Mouse (Mus musculus): ENCODE measurements around the gene Myo1b.

Gene Myo1b

DNA sequence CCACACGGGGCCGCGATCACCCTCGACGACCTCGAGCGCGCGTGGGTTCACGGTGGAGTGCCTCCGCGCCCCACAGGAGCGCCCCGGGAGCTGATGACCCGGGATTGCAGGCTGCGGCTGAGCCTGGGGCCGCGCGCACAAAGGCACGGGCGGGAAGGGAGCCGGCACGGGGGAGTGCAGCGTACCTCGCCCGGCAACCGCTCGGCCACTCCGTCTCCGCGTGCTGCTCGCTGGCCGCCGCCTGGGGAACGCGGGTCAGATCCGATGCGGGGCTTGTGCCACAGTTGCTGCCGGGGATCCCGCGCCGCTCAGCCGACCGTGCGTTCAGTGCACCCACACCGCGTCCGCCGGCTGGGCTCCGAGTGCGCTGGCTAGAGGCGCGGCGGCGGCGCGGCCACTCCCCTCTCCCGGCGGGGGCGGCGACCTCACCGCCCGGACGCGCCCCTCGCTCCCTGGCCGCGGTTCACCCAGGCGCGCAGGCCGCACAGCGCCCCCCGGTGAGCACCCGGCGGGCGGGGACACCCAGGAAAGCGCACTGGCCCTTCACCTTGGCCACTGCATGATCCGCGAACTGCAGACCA lies at the start of gene Myo1b:
Gene Myo1b, minus strand, starts transcription at position 496 of the 581 bp plus-strand sequence.
- peak in 1 of 2 experiments; percentile 9 for DNase-seq (ENCODE audit: low spot score in 2 of 2)

- no peak for DNase-seq (ENCODE audit: low spot score in 2 of 2)
Measured at GRCm38 (mm10) chr1:51964647-51965046, 48.8 kb upstream of the Myo1b start.

GRCm38 (mm10) chr1:51947116-51947515 lies 31.2 kb upstream of the Myo1b start:
- DNase-seq (ENCODE audit: low spot score in 2 of 2): no peak

- DNase-seq (ENCODE audit: low spot score in 2 of 2): peak in 1 of 2 experiments; percentile 5
Measured at GRCm38 (mm10) chr1:51944755-51945154, 28.9 kb upstream of the Myo1b start.

DNA sequence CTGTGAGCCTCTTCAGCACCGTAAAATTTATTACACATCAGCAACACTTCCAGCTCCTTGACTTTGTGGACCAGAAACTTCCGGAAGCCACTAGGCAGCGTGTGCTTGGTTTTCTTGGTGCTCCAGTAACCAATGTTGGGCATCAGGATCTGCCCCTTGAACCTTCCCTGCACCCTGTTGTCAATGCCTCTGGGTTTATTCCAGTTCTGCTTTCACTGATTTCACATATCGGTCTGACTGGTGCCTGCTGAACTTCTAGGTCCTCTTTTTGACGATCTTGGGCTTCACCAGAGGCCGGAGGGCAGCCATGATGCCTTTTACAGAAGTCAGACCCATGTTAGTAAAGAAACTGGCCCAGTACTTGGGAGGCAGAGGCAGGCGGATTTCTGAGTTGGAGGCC lies 22.5 kb upstream of the Myo1b start:
- no peak for DNase-seq (ENCODE audit: low spot score in 2 of 2)

DNA sequence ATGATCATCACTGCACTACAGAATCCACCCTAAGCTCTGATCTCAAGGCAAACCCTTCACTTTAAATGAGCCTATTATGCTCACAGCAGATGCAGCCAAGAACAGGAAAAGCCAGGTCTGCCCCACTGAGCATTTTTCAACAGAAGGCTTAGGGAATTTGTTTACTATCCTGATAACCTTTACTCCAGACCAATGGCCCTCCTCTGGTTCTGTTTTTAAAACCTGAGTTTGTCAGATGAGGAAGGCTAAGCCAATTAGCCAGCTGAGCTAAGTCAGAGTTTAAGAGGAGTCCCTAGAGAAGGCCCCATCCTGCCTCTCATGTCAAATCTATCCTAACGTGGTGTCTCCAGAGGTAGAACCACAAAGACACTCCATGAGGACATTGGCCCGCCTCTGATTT lies 19.1 kb upstream of the Myo1b start:
- no peak for DNase-seq (ENCODE audit: low spot score in 2 of 2)

DNA sequence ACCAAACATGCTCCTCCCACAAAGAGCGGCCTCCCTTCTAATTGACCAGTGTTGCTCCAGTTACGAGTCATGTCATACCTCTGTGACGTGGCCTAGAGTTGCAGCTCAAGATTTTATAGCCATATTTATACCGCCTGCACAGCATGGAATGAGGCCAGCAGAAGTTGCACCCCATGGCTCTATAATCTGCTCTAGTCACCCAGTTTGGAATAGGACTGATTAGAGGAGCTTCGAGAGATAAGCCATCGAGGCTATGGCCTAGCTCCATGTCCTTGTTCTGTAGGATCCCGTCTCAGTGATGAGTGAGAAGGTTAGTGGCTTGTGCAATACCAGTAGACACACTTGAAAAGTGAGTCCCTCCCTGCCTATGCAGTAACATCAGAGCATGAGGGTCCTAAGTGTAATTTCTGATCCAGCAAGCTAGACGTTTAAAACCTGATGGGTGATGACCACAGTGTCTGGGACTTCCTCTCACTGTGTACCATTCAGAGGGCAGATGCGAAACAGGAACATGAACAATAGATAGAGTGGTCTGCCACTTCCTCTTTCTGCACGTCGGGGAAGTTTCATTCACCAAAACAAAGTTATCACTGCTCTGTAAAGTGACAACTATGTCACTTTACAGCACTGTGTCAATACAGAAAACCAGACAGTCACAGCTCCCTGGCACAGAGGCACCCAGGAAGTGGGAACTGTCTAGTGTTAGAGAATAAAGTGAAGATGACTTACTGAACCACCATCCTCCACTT lies 18.5 kb upstream of the Myo1b start:
- DNase-seq (ENCODE audit: low spot score in 2 of 2): peak; percentile 75 to 81

- no peak for DNase-seq (ENCODE audit: low spot score in 2 of 2)
Measured at GRCm38 (mm10) chr1:51932826-51933225, 17.0 kb upstream of the Myo1b start.

- DNase-seq (ENCODE audit: low spot score in 2 of 2): no peak
Measured at GRCm38 (mm10) chr1:51931561-51931960, 15.7 kb upstream of the Myo1b start.

DNA sequence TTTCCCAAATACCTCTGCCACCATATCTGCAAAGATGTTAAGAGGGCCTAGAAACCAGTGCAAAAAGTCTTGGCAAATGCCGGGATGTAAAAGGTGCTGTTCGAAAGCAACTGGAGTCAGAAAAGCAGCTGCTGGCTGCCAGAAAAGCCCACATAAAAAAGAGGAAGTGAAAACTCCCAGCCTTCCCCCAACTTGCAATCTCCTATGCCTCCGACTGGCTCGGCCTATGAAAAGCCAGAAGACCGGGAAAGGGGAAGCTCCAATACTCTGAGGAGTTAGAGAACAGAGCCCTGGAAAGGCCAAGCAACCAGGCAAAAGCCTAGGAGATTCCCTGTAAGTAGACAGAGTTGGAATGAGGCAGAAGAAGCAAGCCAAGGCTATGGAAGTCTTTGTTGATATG lies 14.7 kb upstream of the Myo1b start:
- peak in 1 of 2 experiments; percentile 43 for DNase-seq (ENCODE audit: low spot score in 2 of 2)

GRCm38 (mm10) chr1:51929557-51929956 lies 13.7 kb upstream of the Myo1b start:
- DNase-seq (ENCODE audit: low spot score in 2 of 2): no peak

DNA sequence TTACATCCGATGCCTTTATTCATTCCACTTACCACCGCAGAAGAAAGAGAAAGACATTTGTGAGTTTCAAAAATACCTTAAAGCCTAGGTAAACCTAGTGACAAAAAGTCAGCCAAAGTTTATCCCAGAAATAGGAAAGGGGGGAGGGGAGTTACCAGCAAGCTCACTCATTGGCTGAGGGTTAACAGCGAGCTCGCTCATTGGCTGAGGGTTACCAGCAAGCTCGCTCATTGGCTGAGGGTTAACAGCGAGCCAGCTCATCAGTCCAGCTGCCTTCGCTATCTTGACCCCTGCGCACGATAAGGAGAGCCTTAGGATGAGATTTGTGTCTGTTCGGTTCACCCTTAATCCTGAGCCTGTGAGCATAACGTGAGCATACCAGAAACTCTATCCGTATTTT lies 6.9 kb upstream of the Myo1b start:
- no peak for DNase-seq (ENCODE audit: low spot score in 2 of 2)

GRCm38 (mm10) chr1:51916276-51916675 lies 405 bp upstream of the Myo1b start:
- DNase-seq (ENCODE audit: low spot score in 2 of 2): no peak

GRCm38 (mm10) chr1:51915051-51915575 lies 758 bp downstream of the Myo1b start:
- no peak for DNase-seq (ENCODE audit: low spot score in 2 of 2)

- no peak for DNase-seq (ENCODE audit: low spot score in 2 of 2)
Measured at GRCm38 (mm10) chr1:51914095-51914494, 1.8 kb downstream of the Myo1b start.

- DNase-seq (ENCODE audit: low spot score in 2 of 2): no peak
Measured at GRCm38 (mm10) chr1:51913071-51913814, 2.6 kb downstream of the Myo1b start.

- no peak for DNase-seq (ENCODE audit: low spot score in 2 of 2)
Measured at GRCm38 (mm10) chr1:51911331-51911730, 4.5 kb downstream of the Myo1b start.

- no peak for DNase-seq (ENCODE audit: low spot score in 2 of 2)
Measured at GRCm38 (mm10) chr1:51909204-51909603, 6.7 kb downstream of the Myo1b start.

GRCm38 (mm10) chr1:51907821-51908220 lies 8.1 kb downstream of the Myo1b start:
- no peak for DNase-seq (ENCODE audit: low spot score in 2 of 2)

DNA sequence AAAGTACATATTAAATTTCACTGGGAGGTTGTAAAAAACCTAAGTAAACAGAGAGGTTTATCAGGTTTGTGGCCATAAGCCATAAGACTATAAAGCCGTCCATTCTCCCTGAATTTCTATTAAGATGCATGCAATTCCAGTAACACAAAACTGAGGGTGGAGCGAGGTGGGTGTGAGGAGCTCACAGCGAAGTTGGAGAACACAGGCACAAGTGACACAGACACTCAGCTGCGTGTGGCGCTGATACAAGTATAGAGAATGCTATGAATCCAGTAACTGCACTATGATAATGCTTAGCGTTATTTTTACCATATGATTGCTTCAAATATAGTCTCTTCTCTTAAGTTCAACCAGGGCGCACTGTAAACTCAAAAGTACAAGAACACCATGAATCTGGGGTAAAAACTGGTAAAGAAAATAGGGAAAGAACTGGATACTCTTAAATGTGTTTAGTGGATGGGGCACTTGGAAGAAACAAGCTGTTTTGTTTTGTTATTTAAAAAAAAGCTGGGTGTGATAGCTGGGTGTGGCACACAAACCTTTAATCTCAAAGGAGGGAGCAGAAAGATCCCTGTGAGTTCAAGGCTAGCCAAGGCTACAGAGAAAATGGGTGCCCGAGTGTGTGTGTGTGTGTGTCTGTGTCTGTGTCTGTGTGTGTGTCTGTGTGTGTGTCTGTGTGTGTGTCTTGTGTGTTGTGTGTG lies 9.5 kb downstream of the Myo1b start:
- no peak for DNase-seq (ENCODE audit: low spot score in 2 of 2)

- DNase-seq (ENCODE audit: low spot score in 2 of 2): no peak
Measured at GRCm38 (mm10) chr1:51905073-51905472, 10.8 kb downstream of the Myo1b start.

GRCm38 (mm10) chr1:51897160-51897572 lies 18.7 kb downstream of the Myo1b start:
- no peak for DNase-seq (ENCODE audit: low spot score in 2 of 2)
